Mouse (Mus musculus) kidney, adult 8-10 months (tissue): ENCODE data around the gene Nav2.
A peak's percentile ranks its signal among the peaks of the same experiment; 100 is the strongest.

Source experiments
- DNase-seq, 2 experiments: peaks; one replicate each; pipeline ENCODE4 v3.0.0; 2022

The Nav2 gene

GRCm38 (mm10) chr7:49105501-49105900 is 197.0 kb downstream of the Nav2 start:
- DNase-seq: no peak

DNA sequence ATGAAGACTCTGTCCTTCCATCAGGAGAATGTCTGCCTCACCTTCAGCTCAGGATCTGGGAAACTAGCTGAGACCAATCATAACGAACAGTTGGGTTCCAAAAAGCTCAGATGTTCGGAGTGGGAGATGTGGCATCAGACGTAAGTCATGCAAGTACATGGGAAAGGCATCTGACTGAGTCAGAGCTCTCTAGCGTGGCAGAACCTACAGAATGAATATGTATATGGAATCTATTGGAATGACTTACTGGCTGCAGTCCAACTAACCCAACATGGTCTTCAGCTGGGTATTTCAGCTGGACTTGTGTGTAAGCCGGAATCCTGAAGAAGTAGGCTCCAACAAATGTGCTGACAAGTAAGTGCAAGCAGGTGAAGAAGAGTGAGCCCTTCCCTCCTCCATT is 199.6 kb downstream of the Nav2 start:
- DNase-seq: no peak

DNA sequence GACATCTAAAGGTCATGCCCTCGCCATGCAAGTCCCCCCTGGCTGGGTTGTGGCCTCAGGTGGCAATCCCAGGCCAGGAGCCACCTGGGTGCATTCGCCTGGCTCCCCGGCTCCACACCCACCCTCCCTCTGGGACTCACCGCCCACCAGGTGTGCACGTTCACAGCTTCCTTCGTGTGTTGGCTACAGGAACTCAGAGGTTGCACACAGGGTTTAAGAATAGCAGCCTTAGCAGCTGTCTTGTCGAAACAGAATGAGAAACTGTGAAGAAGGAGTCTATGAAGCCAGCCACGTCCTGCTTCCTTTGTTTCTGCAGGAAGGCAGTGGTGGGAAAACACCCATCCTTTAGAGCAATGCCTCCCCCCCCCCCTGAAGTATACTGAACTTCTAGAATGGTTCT is 210.5 kb downstream of the Nav2 start:
- DNase-seq: no peak

- no peak for DNase-seq
Measured at GRCm38 (mm10) chr7:49119794-49120487, 211.4 kb downstream of the Nav2 start.

GRCm38 (mm10) chr7:49120488-49120864 is 212.0 kb downstream of the Nav2 start:
- no peak for DNase-seq

DNA sequence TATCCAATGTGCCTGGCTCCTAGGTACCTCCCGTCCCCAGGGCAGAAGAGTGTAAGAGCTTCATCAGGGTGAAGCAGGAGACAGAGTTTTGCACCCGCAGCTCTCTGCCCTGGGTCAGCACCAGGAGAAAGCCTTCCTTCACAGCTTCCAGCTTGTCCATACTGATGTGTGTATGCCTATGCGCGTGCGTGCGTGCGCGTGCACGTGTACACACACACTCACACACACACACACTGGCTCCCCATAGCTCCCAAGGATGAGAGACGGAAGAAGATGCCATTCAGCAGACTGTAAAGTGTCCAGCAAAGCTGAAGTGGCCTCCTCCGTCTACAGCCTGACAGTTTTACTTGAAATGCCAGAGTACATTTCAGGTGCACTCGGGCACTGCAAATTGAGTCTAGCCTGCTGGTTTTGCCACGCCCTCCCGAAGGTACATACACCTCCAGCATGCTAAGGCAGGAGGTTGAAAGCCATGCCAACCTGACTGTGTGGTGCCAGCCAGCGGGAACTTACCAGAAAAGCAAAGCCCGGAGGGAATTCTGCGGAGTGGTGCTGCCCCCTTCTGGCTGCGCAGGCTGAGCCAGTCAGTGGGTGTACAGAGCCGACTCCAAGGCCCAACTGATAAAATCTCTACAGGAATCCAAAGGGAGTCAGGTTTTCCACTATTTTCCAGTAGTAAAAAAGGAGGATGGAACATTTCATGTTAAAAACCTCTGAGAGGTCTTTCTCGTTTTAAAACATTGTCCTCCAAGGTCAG is 212.6 kb downstream of the Nav2 start:
- peak; percentile 75 to 88 for DNase-seq

- DNase-seq: no peak
Measured at GRCm38 (mm10) chr7:49122498-49122897, 214.0 kb downstream of the Nav2 start.

- DNase-seq: peak in 1 of 2 experiments; percentile 21
Measured at GRCm38 (mm10) chr7:49125545-49125944, 217.0 kb downstream of the Nav2 start.

- no peak for DNase-seq
Measured at GRCm38 (mm10) chr7:49128224-49128623, 219.7 kb downstream of the Nav2 start.

DNA sequence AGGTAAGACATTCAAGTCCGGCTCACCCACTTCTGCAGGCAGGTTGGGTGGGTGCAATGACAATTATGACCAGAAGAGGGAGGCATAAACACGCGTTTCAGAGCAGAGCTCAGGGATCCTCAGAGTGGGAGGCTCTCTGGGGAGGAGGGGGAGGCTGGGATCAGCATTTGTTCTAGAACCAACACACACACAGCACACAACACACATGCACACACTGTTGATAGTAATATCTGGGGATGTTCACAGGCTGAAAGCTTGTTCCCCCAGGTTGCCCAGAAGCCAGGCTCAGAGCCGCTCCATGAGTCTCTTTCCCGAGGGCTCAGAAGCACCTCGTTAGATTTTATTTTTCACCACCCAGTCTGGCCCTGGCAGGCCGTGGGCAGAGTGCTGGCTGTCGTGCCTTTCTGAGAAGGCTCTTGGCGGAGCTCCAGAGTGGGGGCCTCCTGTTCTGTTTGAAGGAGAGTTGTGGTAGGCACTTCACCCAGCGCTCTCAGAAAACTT is 224.4 kb downstream of the Nav2 start:
- peak; percentile 53 to 76 for DNase-seq

DNA sequence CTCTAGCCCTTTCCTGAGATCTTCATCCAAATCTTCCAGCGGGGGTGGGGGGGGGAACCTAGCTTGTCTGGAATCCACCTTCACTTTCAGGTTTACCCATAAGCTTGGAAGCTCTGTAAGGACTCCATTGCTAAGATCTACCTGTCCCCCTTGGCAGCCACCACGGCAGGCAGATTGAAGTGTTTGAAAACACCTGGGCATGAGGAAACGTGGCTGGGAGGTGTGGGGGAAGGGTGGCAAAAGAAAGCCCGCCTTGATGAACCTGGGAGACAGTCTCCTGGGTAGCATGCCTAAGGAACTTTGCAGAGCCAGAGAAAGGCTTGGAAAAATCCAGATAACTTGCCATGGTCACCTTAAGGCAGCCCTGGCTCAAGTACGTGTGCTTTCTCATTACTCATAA is 225.9 kb downstream of the Nav2 start:
- no peak for DNase-seq

GRCm38 (mm10) chr7:49139762-49140161 is 231.2 kb downstream of the Nav2 start:
- no peak for DNase-seq

DNA sequence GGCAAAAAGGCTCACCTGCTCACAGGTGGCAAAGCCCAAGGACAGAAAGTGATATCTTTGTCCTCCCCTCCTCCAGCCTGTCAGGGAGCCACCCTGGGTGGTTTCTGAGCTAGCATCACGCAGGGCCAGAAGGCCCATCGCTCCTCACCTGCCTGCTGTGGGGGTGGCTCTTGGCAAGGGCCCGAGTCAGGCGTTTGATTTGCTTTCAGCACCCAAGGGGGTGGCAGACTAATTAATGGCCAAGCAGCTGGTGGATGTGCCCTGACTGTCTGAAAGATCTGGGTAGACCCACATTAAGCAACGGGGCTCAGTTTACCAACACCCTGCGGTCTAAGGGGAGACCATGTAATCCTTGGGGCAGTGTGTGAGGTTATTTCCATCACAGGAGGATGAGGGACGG is 235.4 kb downstream of the Nav2 start:
- no peak for DNase-seq

GRCm38 (mm10) chr7:49145749-49146670 is 237.5 kb downstream of the Nav2 start:
- peak; percentile 18 to 39 for DNase-seq

DNA sequence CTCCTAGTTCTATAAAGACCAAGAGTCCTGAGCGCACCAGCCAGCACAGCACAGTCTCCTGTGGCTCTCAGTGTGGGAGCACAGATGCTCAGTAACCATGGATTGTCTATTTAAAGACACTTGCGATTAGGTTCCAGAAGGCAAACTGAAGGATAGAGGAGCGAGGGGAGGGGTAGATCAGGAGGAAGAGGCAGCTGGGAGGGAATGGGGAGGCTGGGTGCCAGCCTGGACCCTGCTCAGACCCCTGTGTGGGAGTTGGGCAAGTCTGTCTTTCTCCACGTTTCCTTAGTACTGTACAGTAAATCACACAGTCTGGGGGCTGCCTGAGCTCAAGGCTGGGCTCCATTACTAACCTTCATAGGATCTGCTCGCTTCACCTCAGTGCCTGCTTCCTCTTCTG is 243.8 kb downstream of the Nav2 start:
- DNase-seq: no peak

GRCm38 (mm10) chr7:49152713-49153112 is 244.2 kb downstream of the Nav2 start:
- DNase-seq: no peak

DNA sequence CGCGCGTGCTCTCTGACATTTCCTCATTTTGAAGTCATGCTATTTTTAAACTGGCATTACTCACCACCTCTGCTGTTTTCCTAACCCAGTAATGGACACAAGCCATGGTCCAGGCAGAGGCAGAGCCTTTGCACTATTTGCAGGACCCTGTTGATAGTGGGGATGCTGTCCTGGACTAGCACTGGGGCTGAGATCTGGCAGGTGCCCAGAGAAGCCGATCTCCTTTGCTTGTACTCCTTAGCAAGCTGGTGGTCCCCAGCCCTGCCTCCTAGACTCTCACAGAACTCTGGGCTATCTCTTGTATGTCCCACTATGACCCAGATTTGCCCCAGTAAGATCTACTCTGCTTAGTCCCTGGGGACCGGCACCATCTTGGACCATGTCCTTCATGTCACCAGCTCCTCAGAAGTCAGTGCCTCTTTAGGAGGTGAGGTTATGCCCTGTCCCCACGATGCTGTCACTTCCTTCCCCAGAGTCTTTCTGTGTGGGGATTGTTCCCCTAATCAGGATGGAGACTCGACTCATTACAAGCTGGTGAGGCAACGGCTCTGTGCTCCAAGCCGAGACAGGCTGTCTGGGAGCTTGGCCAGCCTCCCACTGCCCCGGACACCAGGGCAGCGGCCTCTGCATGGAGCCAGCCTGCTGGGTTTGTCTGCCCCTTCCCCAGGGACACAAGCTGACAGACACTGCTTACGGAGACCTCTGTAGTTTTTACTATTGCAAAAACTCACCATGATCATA is 250.3 kb downstream of the Nav2 start:
- DNase-seq: no peak

GRCm38 (mm10) chr7:49159646-49160555 is 251.4 kb downstream of the Nav2 start:
- DNase-seq: no peak

- no peak for DNase-seq
Measured at GRCm38 (mm10) chr7:49162079-49162478, 253.6 kb downstream of the Nav2 start.

DNA sequence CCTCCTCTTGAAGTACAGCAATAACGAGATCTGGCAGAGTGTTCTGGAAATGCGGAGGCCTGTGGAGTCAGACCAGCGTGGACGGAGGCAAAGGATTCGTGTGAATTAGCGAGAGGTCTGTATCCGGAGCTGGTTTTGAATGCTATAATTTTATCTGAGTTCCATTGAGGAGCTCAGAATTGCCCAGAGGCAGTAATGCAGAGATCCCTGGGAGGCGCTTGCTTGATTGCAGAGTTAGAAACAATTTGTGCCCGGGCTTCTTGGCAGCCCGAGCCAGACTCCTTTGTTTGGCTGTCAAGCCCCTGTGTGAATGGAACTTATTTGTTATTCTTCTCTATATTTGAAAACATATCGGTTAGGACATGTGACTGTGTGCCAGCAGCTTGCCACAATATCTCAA is 255.3 kb downstream of the Nav2 start:
- no peak for DNase-seq

- DNase-seq: no peak
Measured at GRCm38 (mm10) chr7:49164868-49165267, 256.4 kb downstream of the Nav2 start.
